Mouse (Mus musculus) c-Kit-positive CD71-negative TER-119-negative erythroid progenitor cells, embryonic 14.5 days (primary cell): ENCODE results near the gene Ifna15.
A peak's percentile ranks its signal among the peaks of the same experiment; 100 is the strongest.
"Not testable (repeated sequence)": the region's sequence is repeated elsewhere in the genome, so short reads cannot be mapped to it uniquely, and the experiment has no call there.

Experiments
- DNase-seq: peaks from one replicate; pipeline ENCODE4 v3.0.0-alpha.2; 2013; ENCODE audit warnings: low read depth

The Ifna15 gene

GRCm38 (mm10) chr4:88558145-88558544, at the start of gene Ifna15:
Gene Ifna15 (minus strand): TSS chr4:88558245.
- not testable (repeated sequence) for DNase-seq

GRCm38 (mm10) chr4:88603276-88603675, 45.2 kb upstream of the Ifna15 start, which contains the start of gene Ifna12:
Gene Ifna12 (minus strand): TSS chr4:88603376.
- DNase-seq: no peak

- no peak for DNase-seq
Measured at GRCm38 (mm10) chr4:88592285-88592684, 34.2 kb upstream of the Ifna15 start, which contains the start of gene Ifna9. Gene Ifna9 (minus strand): TSS chr4:88592385.

- no peak for DNase-seq
Measured at GRCm38 (mm10) chr4:88571698-88572097, 13.7 kb upstream of the Ifna15 start, which contains the start of gene Ifna14. Gene Ifna14 (minus strand): TSS chr4:88571798.

GRCm38 (mm10) chr4:88561791-88562190, 3.7 kb upstream of the Ifna15 start:
- no peak for DNase-seq

GRCm38 (mm10) chr4:88550161-88550945, 7.7 kb downstream of the Ifna15 start:
- peak; percentile 87 for DNase-seq

- DNase-seq: no peak
Measured at GRCm38 (mm10) chr4:88547986-88548385, 10.1 kb downstream of the Ifna15 start.

- DNase-seq: peak; percentile 66
Measured at GRCm38 (mm10) chr4:88543649-88544234, 14.3 kb downstream of the Ifna15 start.

- DNase-seq: peak; percentile 48
Measured at GRCm38 (mm10) chr4:88537328-88537727, 20.7 kb downstream of the Ifna15 start.

GRCm38 (mm10) chr4:88536640-88537039, 21.4 kb downstream of the Ifna15 start:
- no peak for DNase-seq

- no peak for DNase-seq
Measured at GRCm38 (mm10) chr4:88535742-88536141, 22.3 kb downstream of the Ifna15 start.

GRCm38 (mm10) chr4:88534903-88535302, 23.1 kb downstream of the Ifna15 start:
- DNase-seq: no peak

GRCm38 (mm10) chr4:88533499-88533898, 24.5 kb downstream of the Ifna15 start:
- no peak for DNase-seq

GRCm38 (mm10) chr4:88530892-88531291, 27.2 kb downstream of the Ifna15 start:
- no peak for DNase-seq

GRCm38 (mm10) chr4:88530271-88530670, 27.8 kb downstream of the Ifna15 start:
- DNase-seq: no peak

- DNase-seq: no peak
Measured at GRCm38 (mm10) chr4:88526379-88527049, 31.5 kb downstream of the Ifna15 start.

- DNase-seq: no peak
Measured at GRCm38 (mm10) chr4:88525393-88525792, 32.7 kb downstream of the Ifna15 start.

- DNase-seq: no peak
Measured at GRCm38 (mm10) chr4:88523241-88523640, 34.8 kb downstream of the Ifna15 start.

- DNase-seq: no peak
Measured at GRCm38 (mm10) chr4:88522674-88523073, 35.4 kb downstream of the Ifna15 start, which contains the start of gene Ifnb1. Gene Ifnb1 (minus strand): TSS chr4:88522774.

GRCm38 (mm10) chr4:88517957-88518356, 40.1 kb downstream of the Ifna15 start:
- no peak for DNase-seq

- no peak for DNase-seq
Measured at GRCm38 (mm10) chr4:88515711-88516211, 42.3 kb downstream of the Ifna15 start.

- no peak for DNase-seq
Measured at GRCm38 (mm10) chr4:88515250-88515649, 42.8 kb downstream of the Ifna15 start.
